Mouse (Mus musculus) inflammation-experienced regulatory T-cells, adult 16 weeks (primary cell): ENCODE measurements around the gene Gm7073. TPM values are rescaled to one million over a fixed set of nuclear protein-coding genes. Genes with fewer than 3 reads are reported as not detected.

Experiments
- polyA plus RNA-seq: library from polyadenylated mRNA; unstranded; fragments of 100-300 nt; shearing (Covaris generic); gene quantifications from one replicate; pipeline ENCODE4 v1.2.1, GENCODE M21; 2017

The Gm7073 gene
- not detected for polyA plus RNA-seq

GRCm38 (mm10) chrX:60539149-60539548 lies at the start of gene Gm7073:
Gm7073 (minus strand) TSS chrX:60539249.

Other genes starting within 250 kb of the Gm7073 start
- 9.3 TPM for gene Atp11c, start 53.4 kb upstream of the Gm7073 start, polyA plus RNA-seq